Mouse (Mus musculus) cerebellum, adult 2 months (tissue): ENCODE data around the gene Fut9.

Experiments
- CTCF ChIP-seq: fragments of 200-500 bp; IDR thresholded peaks from 2 replicates; pipeline ENCODE4 v1.5.1; 2011; ENCODE audit warnings: low read depth, mild to moderate bottlenecking, control low read depth, low read length, moderate library complexity, borderline replicate concordance; ENCODE audit not compliant: insufficient read depth
- POLR2A ChIP-seq: fragments of 200-500 bp; IDR thresholded peaks from 2 replicates; pipeline ENCODE4 v1.6.1; 2011; ENCODE audit warnings: low read length, control low read depth, borderline replicate concordance; ENCODE audit not compliant: insufficient read depth

DNA sequence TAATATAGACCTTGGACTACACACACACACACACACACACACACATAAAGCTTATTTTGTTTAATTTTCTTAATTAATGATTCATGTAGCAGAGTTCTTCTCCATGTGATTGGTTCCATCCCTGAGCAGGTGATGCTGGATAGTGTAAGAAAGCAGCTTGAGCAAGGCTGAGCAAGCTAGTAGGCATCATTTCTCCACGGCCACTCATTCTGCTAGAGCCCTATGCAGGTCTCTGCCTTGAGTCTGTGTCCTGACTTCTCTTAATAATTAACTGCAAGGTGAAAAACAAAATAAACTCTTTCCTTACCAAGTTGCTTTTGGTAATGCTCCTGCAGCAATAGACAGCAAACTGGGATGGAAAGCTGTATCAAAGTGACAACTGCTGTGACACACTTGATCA, 152.5 kb downstream of the Fut9 start:
- TF ChIP-seq CTCF (no peak), POLR2A (no peak)
